Mouse (Mus musculus): ENCODE results near the gene Ccdc141. TPM values are rescaled to one million over a fixed set of nuclear protein-coding genes. Genes with fewer than 3 reads are reported as not detected.

The Ccdc141 gene
- total RNA-seq (2017): 3.3 and 3.5 TPM in 2 replicates

DNA sequence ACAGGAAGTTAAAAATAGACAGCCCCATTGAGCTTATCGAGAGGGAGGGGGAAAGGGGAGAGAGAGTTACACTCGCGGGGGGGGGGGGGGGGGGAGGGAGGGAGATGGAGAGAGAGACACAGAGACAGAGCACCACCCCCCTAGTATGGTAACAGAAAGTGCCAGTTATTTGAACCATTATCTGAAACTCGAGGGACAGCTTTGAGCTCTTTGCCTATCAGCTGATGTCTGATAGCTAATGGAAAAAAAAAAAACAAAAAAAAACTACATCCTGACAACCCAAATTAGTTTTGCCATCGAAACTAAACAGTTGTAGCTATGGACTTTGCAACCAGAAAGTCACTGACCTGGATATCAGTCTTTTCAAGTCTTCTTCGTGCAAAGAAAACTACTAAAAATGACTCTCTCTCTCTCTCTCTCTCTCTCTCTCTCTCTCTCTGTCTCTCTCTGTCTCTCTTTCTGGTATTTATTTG lies at the start of gene Ccdc141:
Gene Ccdc141, minus strand, starts transcription at position 4 of the 473 bp plus-strand sequence.
- ATAC-seq (replicated peaks; ENCODE audit: low read depth, poor library complexity, severe bottlenecking): no peak; the same call in 1 of the 2 replicates

DNA sequence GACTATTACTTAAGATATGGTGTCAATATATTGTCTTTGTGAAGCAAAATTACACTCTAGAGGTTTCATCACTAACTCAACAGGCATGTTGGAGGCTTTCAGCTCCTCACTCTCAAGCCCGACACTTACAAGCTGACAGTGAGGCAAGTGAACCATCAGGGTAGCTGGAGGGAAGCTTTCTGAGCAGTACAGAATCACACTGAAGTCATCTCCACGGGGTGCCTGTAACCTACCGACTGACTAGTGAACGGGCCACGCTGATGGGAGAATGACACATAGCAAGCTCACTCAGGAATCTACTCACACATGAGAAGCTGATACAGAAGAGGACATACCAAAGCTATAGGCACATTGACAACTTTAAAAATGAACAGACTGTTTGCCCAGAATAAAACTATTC lies 42.4 kb upstream of the Ccdc141 start:
- ATAC-seq (replicated peaks; ENCODE audit: low read depth, poor library complexity, severe bottlenecking): no peak

- ATAC-seq (replicated peaks; ENCODE audit: low read depth, poor library complexity, severe bottlenecking): no peak
Observed at GRCm38 (mm10) chr2:77206951-77207350, 36.5 kb upstream of the Ccdc141 start.

DNA sequence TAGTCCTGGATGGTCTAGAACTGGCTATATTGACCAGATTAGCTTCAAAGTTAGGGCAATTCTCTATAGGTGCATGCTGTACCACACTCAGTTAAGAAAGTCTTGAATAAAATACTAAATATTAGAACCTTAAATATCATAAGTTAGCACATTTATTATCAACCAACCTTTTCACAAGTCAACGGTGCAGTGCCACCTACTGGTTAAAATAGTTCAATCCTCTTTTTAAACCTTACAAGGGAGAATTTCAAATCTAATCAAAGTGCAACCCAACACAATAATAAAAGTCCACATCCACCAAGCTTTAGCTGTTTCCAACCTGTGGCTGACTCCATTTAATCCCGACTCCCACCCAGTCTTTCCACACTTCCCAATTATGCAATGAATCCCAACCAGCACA lies 33.5 kb upstream of the Ccdc141 start:
- ATAC-seq (replicated peaks; ENCODE audit: low read depth, poor library complexity, severe bottlenecking): 0 out of 2 replicates have a peak, but pooled peaks have one; percentile 30

DNA sequence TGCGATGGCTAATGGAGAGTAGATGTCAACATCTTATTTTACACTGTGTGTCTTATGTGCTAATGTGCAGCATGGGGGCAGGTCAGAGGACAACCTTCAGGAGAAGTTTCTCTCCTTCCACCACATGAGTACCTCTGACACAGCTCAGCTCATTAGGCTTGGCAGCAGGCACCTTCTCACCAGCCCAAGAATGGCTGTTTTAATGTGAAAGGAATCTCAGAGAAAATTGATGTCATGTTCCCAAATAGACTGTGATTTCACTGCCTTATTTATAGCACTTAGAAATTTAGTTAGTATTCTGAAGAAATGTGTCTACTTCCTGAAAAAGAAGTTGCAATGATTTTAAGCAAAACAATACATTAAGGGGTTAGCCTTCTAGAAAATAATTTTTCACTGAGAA lies 31.5 kb upstream of the Ccdc141 start:
- no peak for ATAC-seq (replicated peaks; ENCODE audit: low read depth, poor library complexity, severe bottlenecking)

DNA sequence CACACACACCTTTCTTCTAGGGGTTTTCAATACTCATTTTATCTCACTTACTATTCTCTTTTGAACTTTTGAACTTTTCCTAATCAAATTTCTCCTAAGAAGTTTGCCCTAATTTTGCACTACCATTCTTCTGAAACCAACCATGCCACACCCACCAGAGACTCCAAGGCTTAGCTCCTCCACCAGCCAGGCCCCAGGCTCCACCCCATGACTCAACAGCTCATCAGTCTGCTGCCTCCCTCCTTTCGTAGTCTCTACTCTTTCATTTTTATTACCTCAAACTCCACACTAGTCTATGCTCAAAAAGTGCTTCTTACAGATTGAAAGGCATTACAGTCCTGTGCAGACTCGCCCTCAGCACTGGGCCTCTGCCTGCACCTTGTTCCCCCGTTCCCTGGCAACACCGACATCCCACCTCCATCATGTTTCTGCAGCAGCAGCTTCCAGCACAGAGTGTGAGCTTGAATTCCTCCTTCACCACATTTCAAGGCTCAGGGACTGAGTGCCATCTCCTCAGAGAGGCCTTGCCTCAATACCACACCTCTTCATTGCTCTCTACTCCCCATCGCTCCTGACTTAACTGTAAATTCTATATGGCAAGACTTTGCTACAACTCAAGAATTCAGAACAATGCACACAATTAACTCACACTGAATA lies 30.6 kb upstream of the Ccdc141 start:
- ATAC-seq (replicated peaks; ENCODE audit: low read depth, poor library complexity, severe bottlenecking): peak; percentile 62; the same call in 1 of the 2 replicates

DNA sequence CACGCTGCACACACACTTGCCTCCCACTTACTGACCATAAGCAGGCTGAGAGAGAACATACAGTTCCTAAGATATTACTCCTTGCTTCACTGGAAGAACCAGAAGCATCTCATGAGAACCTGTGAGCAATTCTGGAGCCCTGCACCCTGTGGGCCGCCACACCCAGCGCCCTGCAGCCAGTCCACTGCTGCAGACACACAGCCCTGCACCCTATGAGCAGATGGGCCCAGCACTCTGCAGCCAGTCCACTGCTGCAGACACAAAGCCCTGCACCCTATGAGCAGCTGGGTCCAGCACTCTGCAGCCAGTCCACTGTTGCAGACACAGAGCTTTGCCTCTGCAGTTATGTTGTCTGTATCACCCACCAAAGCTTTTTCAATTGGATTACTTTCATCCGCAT lies 29.9 kb upstream of the Ccdc141 start:
- ATAC-seq (replicated peaks; ENCODE audit: low read depth, poor library complexity, severe bottlenecking): no peak

GRCm38 (mm10) chr2:77198246-77198645 lies 27.8 kb upstream of the Ccdc141 start:
- ATAC-seq (replicated peaks; ENCODE audit: low read depth, poor library complexity, severe bottlenecking): no peak

GRCm38 (mm10) chr2:77196819-77197218 lies 26.4 kb upstream of the Ccdc141 start:
- no peak for ATAC-seq (replicated peaks; ENCODE audit: low read depth, poor library complexity, severe bottlenecking)

DNA sequence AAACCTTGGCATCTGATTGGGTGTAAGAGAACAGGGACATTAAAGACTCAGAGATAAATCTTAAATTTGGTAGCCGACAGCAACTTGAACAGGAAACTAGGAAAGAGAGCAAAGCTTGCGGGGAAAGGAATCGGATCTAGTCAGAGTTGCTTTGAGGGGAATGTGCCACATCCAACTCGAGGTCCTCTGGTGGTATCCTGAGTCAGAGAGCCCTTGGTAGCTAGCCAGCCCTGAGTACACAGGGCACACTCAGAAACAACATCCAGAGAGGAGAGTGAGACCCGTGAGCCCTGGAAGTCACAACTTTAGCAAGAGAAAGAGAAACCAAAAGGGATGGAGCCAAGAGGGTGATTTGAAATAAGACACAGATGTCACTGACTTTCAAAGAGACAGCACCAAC lies 24.6 kb upstream of the Ccdc141 start:
- ATAC-seq (replicated peaks; ENCODE audit: low read depth, poor library complexity, severe bottlenecking): no peak

GRCm38 (mm10) chr2:77191811-77192210 lies 21.4 kb upstream of the Ccdc141 start:
- no peak for ATAC-seq (replicated peaks; ENCODE audit: low read depth, poor library complexity, severe bottlenecking)

GRCm38 (mm10) chr2:77190891-77191290 lies 20.5 kb upstream of the Ccdc141 start:
- ATAC-seq (replicated peaks; ENCODE audit: low read depth, poor library complexity, severe bottlenecking): no peak

- ATAC-seq (replicated peaks; ENCODE audit: low read depth, poor library complexity, severe bottlenecking): no peak
Observed at GRCm38 (mm10) chr2:77190301-77190700, 19.9 kb upstream of the Ccdc141 start.

- ATAC-seq (replicated peaks; ENCODE audit: low read depth, poor library complexity, severe bottlenecking): no peak
Observed at GRCm38 (mm10) chr2:77189671-77190070, 19.2 kb upstream of the Ccdc141 start.

GRCm38 (mm10) chr2:77187501-77187900 lies 17.1 kb upstream of the Ccdc141 start:
- ATAC-seq (replicated peaks; ENCODE audit: low read depth, poor library complexity, severe bottlenecking): no peak

GRCm38 (mm10) chr2:77186912-77187311 lies 16.5 kb upstream of the Ccdc141 start:
- no peak for ATAC-seq (replicated peaks; ENCODE audit: low read depth, poor library complexity, severe bottlenecking)

- no peak for ATAC-seq (replicated peaks; ENCODE audit: low read depth, poor library complexity, severe bottlenecking)
Observed at GRCm38 (mm10) chr2:77184049-77184571, 13.7 kb upstream of the Ccdc141 start.

DNA sequence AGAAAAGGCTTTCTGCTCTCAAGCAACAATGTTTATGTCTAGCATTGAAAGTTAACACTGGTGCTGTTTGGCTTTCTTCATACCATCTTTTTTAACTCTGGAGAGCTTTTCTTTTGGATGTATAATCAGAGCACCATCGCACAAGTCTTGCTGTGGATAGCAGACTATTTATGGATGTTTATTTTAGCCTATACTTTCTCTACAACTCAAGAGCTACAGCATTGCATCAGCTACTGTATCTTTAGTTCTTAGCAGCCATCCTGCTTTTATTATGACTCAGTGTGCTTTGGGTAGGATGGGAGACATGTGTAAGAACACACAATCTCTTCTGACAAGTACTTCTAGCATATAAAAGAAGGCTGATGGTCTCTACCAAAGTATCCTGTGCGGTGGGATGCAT lies 13.2 kb upstream of the Ccdc141 start:
- no peak for ATAC-seq (replicated peaks; ENCODE audit: low read depth, poor library complexity, severe bottlenecking)

DNA sequence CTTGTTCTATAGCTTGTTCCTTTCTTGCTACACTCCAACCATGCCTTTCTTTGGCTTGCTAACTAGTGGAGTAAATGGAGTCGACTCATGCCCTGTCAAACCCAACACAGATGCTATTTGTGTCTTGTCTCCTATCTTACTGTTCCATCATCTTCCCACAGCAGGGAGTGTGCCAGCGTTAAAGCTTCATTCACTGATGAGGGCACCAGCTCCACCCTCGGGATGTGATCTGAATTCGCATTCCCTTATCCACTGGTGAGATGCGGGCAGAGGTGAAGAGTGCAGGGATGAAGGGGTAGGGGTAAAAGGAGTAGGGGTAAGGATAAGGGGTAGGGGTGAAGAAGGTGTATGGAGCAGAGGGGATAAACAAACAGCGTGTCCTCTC lies 12.6 kb upstream of the Ccdc141 start:
- no peak for ATAC-seq (replicated peaks; ENCODE audit: low read depth, poor library complexity, severe bottlenecking)

- no peak for ATAC-seq (replicated peaks; ENCODE audit: low read depth, poor library complexity, severe bottlenecking)
Observed at GRCm38 (mm10) chr2:77182271-77182995, 12.0 kb upstream of the Ccdc141 start.

DNA sequence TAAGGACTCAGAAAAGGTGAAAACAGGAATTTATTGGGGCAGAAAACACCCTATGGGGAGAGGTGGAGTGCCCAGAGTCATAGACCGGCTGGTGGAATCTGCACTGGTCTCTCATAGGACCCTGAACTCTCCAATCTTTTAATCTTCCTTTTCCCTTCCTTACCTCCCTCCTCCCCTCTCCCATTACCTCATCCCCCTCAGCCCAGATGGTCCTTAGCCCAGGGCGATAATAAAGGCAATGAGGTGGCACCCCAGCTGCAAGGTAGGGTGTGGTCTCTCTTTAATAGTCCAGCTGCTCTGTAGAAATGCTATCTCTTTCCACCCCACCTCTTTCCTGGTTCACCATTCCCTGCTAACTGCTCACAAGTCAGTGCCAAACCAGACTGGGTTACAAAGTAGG lies 7.0 kb upstream of the Ccdc141 start:
- ATAC-seq (replicated peaks; ENCODE audit: low read depth, poor library complexity, severe bottlenecking): peak; percentile 45
